Mouse (Mus musculus) gastrocnemius, adult 18-20 months (tissue): ENCODE measurements at regions not wholly inside any gene's neighbourhood (a gene's known extent, or its start where the extent isn't known, plus 50 kb on each side); places are given as distances from the start of the nearest gene placed in this dataset.
"Not testable (repeated sequence)": the region's sequence is repeated elsewhere in the genome, so short reads cannot be mapped to it uniquely, and the experiment has no call there.

Experiments used
- DNase-seq: peaks from one replicate; pipeline ENCODE4 v3.0.0; 2021; ENCODE audit warnings: low spot score

DNA sequence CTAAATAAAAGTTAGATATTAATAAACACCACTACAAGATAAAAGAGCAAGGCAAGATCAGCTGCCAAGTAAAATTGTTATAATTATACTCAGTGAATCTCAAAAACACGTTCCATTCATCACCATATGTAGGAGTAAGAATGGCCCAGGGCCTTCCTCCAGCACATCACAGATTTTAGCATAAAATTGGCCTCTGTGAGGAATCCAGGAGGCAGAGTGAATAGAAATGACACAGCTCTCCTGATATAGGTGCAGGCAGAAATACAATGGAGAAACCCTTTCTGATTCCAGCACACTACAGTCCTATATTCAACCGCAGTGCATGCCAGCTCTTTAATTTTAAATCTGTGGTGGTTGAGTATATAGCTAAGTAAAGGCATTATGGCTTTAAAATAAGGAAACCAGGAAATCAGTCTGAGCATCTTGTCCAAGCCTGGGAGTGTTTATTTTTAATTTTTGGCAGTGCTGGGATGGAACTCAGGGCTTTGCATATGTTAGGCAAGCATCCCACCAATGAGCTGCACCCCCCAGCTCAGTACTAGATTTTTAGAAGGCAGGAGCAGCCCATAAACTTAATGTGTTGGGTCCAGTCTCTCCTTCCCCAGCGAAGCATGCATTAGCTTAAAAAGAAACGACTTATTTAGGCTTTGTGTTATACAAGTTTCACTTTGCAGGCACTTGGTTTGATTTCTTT lies 158.3 kb upstream of the Ptprz1 start:
- no peak for DNase-seq

DNA sequence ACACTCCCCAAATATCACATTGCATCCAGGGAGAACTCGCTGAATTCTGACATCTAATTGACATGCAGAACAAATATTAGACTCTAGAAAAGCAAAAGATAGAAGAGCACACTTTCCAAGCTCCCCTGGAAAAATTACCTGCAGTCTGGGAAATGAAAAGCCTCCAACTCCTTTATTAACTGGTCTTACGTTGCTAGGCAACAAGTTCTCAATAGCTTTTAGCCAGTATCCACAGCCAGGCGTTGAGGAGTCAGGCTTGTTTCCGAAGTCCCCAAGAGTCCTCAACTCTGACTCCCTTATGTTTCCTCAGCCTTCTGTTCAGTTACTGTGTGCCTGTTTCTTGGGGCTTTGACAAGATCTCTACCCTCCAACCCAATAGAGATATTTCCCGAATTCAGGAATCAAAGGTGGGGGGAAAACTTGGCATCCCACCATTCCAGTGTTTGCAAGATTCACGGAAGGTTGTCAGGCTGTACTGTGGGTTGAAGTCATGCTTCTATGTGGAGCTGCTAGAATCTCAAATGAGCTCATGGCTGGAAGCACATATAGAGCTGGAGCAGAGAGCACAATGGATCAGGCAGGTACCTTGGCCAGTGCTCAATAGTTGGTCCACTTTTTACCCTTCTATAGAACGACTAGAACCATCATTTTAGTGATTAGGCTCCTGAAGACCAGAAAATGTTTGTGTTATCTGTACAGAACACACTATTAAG lies 159.0 kb upstream of the Ptprz1 start:
- DNase-seq = no peak

DNA sequence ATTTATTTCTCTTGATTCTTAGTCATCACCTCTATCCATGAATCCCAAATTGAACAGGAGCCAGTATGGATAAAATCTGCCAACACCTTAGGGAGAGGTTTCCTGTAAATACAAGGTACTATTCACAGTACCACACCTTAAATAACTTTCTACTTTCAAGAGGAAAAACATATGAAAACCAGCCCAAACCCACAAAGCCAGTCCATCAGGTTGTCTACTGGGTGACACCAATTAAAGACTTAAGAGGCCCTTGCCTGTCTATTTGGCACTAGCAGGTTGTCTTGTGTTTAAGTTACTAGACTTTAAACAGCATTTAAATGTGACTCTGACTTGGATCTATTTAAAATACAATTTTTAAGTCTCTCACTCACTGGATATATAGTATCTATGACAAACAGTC lies 177.1 kb upstream of the Ptprz1 start:
- DNase-seq = no peak

DNA sequence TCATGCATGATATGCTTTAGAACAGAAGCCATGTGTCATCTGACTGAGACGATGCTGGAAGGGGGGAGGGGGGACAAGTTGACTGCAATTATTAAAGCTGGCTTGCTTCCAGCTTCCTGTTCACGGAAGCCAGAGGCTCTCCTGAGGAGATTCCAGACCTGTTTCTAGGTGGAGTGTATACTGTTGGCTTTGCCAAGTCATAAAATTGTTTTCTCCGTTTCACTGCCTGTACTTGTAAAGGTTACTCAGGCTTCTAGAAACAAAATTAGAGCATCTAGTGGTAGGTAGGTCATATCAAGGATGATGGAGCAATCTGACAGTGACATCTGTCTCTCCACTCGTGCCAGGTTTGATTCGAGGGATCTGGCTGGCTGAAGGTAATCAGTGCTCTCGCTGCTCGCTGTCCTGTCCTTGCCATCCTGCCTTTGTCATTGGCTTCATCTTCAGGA lies 186.6 kb upstream of the Ptprz1 start:
- no peak for DNase-seq

DNA sequence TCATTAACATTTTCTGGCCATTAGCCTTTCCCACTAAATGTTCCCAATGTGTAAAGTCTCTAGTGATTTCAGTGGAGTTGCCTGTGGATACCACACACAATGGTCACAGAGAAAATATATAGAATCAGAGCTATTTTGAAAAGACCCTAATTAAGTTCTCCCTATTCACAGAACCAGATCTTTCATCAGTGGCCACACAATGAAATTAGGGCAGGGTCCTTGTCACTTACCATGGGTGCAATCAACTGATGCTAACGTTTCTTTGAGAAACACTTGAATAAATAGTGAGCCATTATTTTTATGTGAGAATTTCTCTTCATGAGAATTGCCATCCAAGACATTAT lies 200.7 kb upstream of the Ptprz1 start:
- DNase-seq = no peak

DNA sequence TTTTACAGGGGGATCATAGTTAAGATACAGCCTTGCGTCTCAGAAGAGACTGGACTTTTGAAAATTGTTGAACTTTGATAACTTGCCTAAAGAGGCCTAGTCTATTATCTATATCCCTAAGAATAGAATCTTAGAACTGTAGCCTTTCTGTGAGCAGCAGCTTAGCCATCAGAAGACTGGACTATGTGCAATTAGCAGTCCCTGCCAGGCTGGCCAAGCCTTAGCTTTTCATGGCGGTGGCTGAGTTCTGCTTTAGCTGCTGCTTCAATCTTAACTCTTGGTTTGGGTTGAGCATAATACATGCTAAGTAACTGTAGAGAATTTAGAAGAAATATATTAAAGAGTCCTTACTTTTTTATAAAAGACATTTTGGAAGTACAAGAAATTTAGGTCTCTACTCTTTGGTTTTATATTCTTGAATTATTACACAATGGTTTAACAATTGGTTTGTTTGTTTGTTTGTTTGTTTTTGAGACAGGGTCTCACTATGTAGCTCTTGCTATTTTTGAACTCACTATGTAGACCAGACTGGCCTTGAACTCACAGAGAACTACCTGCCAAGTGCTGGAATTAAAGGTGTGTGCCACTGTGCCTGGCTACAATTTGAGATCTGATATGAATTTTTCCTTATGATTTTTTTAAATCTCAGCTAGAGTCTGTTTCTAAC lies 201.2 kb upstream of the Ptprz1 start:
- no peak for DNase-seq

DNA sequence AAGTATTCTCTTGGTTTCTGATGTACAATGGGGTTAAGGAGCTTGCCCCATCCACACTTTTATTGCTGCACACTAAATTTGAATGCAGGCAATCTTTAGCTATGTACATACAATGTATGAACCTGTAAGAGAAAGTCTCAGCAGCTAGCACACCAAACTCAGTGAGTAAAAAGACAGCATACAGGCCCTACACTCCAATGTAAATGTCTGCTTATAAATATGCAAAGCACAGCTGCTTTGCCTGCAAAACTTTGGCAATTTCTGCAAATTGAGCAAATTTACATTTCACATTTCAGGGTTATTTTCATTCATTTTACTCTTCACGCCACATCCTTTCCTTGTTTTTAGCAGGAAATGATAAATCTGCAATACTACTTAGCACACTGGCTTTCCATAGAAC lies 203.8 kb upstream of the Ptprz1 start:
- no peak for DNase-seq

DNA sequence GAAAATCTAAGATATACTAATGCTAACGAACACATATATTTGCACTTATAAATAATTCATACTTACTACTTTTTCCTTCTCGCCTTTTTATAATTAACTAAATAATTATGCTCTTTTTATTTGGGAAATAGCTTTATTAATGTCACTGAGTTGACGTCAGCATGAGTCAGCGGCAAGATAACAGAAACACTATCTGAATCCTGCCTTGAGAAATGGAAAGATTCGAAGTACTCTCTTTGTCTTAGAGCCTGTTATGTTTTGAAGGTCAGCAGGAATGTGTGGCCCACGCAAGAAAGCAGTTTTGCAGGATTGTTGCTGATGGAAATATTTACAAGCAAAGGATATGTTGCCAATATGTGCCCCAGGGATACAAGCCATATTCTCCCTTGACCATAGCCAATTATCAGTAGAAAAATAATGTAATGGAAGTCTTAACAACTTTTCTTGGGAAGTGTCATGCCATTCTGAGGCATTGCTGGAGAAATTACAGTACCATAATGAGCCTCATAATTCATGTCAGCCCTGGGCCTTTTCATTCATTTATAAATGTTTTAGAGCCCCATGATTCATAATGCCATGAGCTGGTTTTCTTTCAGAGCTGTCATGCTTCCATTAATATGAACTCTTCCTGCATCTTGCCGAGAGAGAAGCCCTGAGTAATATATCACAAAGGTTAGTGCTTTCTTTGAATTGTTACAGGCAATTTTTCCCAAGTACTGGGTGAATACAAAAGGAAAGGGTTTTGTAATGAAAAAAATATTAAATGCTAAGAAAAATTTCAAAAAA lies 206.9 kb upstream of the Ptprz1 start:
- no peak for DNase-seq

DNA sequence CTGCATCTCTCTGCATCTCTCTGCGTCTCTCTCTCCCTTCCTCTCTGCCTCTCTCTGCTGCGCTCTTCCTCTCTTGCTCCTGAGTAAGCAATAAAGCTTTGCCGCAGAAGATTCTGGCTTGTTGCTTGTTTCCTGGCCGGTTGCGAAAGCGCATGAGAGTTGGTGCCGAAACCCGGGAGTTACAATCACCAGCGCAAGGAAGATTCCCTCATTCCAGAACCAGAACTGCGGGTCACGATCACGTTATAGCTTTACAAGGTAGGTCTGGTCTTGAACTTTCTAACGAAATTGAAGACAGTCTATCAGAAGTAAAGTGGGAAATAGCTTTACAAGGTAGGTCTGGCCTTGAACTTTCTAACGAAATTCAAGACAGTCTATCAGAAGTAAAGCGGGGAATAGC lies 217.9 kb upstream of the Ptprz1 start:
- not testable (repeated sequence) for DNase-seq

DNA sequence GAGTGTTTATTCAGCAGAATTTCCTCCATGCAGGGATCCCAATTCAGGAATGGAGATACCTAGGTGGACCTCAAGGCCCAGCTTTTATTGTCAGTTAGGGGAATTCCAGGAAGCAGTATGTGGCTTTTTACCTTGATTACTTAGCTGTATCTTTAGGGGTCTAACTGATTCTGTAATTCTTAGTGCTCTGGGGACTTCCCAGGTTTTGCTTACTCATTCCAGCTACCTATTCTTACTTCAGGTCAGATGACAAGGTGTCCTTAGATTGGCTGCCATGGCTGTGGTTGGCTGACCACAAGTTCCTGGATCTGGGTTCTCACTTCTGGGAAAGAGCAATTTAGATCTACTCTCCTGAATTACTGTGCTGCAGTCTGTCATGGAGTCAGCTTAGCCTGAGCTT lies 235.2 kb upstream of the Ptprz1 start:
- DNase-seq = no peak

DNA sequence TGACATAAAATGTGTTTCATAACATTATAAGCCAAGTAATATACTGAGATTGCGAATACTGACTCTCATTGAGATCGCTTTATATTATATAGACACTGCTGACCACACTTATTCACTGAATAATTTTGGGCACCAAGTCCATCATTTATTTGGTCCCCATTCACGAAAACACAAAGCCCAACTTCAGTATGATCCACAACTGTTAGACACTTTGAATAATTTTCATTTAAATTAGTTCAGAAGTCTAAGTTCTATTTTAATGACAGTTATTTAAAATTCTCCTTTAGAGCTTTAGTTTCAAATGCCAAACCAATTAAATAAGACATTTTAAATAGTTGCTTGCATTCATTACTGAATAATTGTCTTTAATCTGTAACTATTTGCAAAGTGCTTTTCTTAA lies 240.2 kb upstream of the Ptprz1 start:
- DNase-seq = no peak

DNA sequence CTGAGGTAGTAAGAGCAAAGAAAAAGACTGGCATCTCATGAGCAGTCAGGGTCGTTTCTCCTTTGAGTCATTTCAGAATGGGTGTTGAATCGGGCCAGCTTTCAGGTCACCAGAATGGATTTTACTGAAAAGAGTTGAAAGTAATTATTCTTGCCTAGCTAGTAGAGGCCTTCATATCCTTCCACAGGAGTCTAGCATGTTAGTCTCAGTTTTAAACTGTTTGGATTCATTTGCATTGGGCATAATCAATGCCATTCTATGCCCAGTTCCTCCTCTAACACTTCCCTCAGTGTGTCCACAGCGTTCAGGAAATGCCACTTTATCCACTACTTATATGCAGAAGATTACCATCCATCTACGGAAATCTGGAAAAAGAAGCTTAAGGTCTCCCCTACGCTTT lies 240.6 kb upstream of the Ptprz1 start:
- DNase-seq = no peak

DNA sequence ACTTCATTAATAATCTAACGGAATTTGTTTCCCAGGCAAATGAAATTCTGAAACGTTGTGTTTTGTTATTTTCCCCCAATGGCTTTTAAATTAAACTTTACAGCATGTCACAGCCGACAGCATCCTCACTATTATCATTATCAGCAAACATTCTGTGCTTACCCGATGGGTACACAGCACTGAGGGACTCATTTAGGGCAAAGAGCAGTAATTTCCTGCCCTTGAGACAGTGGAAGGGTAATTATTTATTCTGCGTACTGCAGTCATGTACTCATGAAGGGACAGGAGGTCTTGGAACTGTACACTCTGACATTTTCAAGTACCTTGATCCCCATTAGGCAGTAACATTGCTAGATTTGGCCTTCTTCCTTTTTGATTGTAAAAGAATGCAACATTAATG lies 235.5 kb upstream of the Fam3c start:
- no peak for DNase-seq

DNA sequence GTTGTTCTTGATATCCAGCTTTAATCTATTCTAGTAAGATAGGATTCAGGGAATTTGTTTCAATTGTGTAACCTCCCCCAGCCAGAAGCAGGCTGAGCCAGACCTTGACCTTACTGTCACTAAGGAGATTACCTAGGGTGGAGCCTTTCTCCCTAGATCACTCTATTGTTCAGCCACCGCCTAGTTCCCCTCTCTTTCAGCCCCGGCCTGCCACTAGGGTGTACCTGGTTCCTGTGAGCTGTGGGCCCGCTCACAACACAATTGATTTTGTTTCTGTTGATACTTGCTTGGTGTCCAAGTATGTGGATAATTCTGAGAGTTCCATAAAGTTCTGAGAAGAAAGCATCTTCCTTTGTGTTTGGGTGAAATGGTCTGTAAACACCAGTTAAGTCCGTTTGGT lies 228.8 kb upstream of the Fam3c start:
- no peak for DNase-seq

DNA sequence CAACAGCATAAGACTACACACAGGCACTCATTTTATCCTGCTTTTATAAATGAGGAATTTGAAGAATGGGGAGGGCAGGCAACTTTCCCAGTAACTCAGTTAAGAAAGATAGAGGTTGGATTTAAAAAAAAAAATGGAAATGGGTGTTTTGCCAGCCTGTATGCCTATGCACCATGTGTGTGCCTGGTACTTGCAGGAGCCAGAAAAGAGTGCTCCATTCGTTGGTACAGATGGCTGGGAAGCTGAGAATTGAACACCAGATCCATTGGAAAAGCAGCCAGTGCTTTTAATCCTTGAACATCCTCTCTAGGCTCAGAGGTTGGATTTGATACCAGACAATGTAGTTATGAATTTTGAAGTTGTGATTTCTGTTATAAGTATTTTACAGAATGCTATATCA lies 216.9 kb upstream of the Fam3c start:
- DNase-seq = no peak

DNA sequence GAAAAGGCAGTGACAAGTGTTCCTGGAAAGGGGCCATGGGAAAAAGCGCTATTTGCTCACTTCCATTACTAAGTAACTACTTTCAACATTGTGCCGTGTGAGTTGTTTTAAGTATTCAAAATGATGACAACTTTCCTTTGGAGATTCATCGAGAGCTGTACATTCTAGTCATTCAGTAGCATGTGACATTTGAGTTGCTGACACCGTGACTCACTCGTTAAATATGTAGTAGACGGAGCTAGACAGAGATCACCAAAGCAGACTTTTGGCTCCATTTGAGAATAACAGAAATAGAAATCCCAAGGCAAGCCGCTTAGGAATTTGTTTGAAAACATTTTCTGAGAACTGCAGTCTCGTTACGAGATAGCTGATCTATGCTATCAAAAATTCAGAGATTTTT lies 211.8 kb upstream of the Fam3c start:
- no peak for DNase-seq

DNA sequence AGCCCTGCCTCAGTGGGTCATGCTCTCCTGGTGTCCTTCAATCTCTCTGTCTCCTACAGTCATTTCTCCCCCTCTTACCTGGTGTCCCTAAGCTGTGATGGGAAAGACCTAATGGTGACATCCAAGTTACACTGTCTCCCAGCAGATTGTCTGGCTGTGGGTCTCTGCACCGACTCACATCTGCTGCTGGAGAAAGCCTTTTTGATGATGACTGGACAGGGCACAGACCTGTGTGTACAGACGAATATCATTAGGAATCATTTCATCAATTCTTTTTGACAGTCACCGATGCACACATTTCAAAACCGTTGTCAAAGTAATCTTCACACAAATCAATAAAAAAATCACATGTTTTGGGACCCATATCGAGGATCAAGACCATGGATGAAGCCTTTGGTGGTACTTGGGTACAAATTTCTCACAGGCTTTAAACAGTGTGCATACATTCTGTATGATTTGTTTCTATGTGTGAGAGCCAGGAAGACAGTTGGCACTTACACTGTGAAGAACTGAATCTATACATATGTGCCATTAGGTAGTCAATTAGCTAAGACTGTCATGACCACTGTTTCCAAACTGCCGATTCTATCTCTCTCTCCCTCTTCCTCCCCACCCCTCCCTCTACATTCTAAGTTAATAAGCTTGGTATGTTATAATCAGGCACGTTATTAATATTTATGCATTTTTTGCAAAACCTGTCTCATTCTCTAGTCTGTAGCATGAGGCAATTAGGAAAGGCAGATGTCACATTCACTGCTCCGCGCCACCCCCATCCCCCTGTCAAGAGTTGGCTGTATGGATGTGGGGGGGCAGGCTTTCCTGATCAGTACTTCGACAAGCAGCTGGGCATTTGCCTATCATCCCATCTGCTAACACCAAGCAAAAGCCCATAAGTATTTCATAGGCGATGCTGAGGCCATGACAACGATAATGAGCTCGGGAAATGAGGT lies 192.5 kb upstream of the Fam3c start:
- no peak for DNase-seq

DNA sequence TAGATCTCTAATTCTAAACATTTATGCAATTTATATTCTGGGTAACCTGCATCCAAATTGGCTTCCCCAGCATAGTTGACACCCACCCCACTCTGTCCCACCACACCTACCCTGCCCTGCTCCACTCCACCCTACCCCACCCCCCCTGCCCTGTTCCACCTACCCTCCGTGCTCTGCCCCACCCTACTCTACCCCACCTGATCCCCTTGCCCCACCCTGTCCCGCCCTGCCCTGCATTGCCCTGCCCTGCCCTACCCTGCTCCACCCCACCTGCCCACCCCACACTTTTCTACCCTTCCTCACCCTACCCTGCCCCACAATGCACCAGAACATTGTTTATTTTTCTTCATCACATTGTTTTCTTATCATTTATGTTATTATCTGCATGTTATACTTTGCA lies 185.6 kb upstream of the Fam3c start:
- no peak for DNase-seq

DNA sequence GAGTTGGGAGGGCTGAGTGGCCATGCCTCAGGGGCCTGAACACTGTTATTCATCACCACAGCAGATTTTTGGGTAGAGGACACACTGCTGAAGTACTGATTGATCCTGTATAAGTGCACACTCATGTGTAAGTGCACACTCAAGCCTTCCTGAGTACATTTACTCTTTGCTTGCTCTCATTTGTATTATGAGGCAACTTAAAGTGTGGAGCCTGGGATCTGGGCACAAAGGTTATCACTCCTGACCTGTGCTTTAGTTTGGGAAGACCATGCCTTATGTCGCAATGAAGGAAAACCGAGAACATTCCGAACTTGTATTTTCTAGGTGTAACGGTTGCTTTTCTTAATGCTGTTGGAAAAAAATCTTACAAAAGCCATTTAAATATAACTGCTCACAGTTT lies 182.2 kb upstream of the Fam3c start:
- no peak for DNase-seq

DNA sequence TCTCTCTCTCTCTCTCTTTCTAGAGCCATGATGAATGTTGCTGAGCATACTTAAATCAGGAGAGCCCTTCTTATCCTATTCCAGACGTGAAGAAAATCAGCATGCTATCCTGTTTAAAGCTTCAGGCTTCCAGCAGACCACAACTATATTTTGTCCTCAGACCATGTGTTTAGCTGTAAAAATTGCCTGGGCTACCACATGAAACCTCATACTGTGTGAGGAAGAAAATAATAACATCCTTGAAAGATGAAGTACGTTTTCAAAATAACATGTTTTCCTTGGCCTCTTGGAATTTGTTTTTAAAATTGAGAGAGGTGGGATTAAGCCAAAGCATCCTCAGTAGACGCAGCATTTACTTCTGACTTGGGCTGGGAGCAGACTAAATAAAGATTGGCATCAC lies 168.3 kb upstream of the Fam3c start:
- DNase-seq = no peak

DNA sequence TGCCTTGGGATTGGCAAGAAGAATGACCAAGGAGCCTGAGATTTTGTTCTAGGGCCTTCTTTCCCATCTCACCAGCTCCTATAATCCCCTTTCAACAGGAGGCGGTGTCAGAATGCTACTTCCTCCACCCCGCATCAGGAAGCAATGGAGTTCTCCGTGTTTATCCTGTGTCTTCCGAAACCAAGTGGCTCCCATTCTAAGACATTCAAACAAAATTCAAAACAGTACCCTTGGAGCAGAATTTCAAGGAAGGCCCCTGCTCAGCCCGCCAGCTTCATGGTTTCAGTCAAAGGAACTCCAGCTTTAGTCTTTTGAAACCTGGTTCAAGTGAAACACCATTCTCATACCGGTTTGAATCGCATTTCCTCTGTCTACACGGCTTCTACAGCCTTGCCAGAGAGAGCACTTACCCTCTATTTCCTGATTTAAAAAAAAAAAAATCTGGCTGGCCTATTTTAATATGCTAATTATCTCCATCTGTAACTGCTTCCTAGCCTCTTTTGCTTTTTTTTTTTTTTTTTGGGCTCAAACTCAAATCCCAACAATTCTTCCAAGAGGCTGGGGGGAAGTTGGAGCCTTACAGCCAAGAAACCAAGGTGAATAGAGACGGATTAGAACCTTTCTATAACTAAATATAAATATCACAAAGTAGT lies 167.7 kb upstream of the Fam3c start:
- no peak for DNase-seq
